Mouse (Mus musculus) layer of hippocampus, adult 9-10 months (tissue): ENCODE results near the gene Arl4c.
A peak's percentile ranks its signal among the peaks of the same experiment; 100 is the strongest.
"Not testable (repeated sequence)": the region's sequence is repeated elsewhere in the genome, so short reads cannot be mapped to it uniquely, and the experiment has no call there.

Experiments
- DNase-seq: peaks from one replicate; pipeline ENCODE4 v3.0.0; 2022; ENCODE audit warnings: low spot score

Arl4c gene

GRCm38 (mm10) chr1:88655473-88656095 lies 46.4 kb downstream of the Arl4c start:
- DNase-seq = no peak

- DNase-seq = no peak
Measured at GRCm38 (mm10) chr1:88654521-88655472, 47.2 kb downstream of the Arl4c start.

GRCm38 (mm10) chr1:88653614-88654520 lies 48.2 kb downstream of the Arl4c start:
- peak; percentile 25 for DNase-seq

- no peak for DNase-seq
Measured at GRCm38 (mm10) chr1:88652682-88653081, 49.3 kb downstream of the Arl4c start.

GRCm38 (mm10) chr1:88651668-88652067 lies 50.4 kb downstream of the Arl4c start:
- DNase-seq = no peak

GRCm38 (mm10) chr1:88648742-88649141 lies 53.3 kb downstream of the Arl4c start:
- DNase-seq = no peak

- DNase-seq = no peak
Measured at GRCm38 (mm10) chr1:88645599-88646119, 56.4 kb downstream of the Arl4c start.

GRCm38 (mm10) chr1:88644417-88644816 lies 57.6 kb downstream of the Arl4c start:
- no peak for DNase-seq

GRCm38 (mm10) chr1:88643181-88643823 lies 58.7 kb downstream of the Arl4c start:
- DNase-seq = no peak

- no peak for DNase-seq
Measured at GRCm38 (mm10) chr1:88642735-88643134, 59.3 kb downstream of the Arl4c start.

GRCm38 (mm10) chr1:88641678-88642215 lies 60.3 kb downstream of the Arl4c start:
- DNase-seq = no peak

- no peak for DNase-seq
Measured at GRCm38 (mm10) chr1:88641194-88641593, 60.8 kb downstream of the Arl4c start.

- DNase-seq = no peak
Measured at GRCm38 (mm10) chr1:88639432-88640281, 62.4 kb downstream of the Arl4c start.

- DNase-seq = no peak
Measured at GRCm38 (mm10) chr1:88638622-88639021, 63.4 kb downstream of the Arl4c start.

- DNase-seq = not testable (repeated sequence)
Measured at GRCm38 (mm10) chr1:88636579-88637161, 65.4 kb downstream of the Arl4c start.

GRCm38 (mm10) chr1:88635659-88636058 lies 66.4 kb downstream of the Arl4c start:
- no peak for DNase-seq

- no peak for DNase-seq
Measured at GRCm38 (mm10) chr1:88632851-88633250, 69.2 kb downstream of the Arl4c start.

GRCm38 (mm10) chr1:88629966-88630488 lies 72.0 kb downstream of the Arl4c start:
- DNase-seq = no peak

- DNase-seq = no peak
Measured at GRCm38 (mm10) chr1:88625190-88625589, 76.8 kb downstream of the Arl4c start.

GRCm38 (mm10) chr1:88624376-88624775 lies 77.6 kb downstream of the Arl4c start:
- no peak for DNase-seq
